Comparison of ENCODE assay signal across 8 mouse cellular contexts in the genomic region with DNA sequence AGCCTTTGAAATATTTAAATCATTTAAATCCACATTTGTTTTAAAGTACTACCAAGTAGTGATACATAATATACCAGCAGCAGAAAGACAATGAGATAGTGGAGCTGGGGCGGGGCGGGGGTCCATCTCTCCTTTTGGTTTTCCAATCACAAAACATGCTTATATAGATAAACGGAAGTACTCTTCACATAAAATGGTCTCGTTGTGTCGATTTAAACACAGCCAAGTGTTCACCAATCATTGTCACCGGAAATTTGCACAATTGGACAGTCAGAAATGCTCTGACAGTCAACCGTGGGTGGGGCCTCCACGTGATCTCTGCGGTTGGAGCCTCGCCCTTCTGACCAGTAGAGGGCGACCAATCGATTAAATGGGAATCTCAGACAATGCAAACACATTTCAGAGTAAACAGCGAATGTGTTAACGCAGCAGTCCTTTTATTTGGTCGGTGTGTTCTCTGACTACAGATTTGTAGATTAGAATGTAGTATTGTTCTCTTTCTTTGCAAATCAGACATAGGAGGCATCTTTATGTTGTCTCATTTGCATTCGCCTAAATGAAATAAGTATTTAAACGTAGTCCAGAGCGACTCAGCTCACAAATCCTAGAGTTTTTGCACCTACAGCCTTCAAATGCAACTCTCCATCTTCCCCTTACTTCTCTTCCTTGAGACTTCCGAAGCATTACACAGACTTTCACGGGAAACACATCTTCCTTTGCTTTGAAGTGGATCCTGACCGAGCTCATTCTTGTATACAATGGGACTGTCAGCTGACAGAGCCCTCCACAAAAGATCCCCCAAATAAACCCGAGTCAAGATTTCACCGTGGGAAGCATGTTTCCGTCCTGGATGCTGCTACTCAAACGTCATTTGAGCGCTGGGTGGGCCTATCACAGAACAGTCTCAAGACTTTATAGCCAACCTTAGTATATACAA. TPM values are rescaled to one million over a fixed set of nuclear protein-coding genes. Genes with fewer than 3 reads are reported as not detected.
A peak's percentile ranks its signal among the peaks of the same experiment; 100 is the strongest.
DNase-seq lines count a peak whose midpoint lies in the region; ATAC-seq and TF ChIP-seq lines count a peak whose summit lies in the region.

No protein-coding gene starts in this region.

- H3K9ac ChIP-seq in ES-E14 (ENCODE audit: insufficient read depth, low read depth, low read length, poor library complexity, severe bottlenecking): no peak overlapping the region
- H3K9ac ChIP-seq in forebrain, embryonic 15.5 days (replicated peaks): peak overlapping the region; percentile 69

- peak; percentile 69 for TF ChIP-seq CTCF in lung, adult 2 months (IDR thresholded peaks at IDR 0.05; ENCODE audit: insufficient read depth, low read length)

- peak; percentile 81 for ATAC-seq in forebrain, embryonic 15.5 days (replicated peaks)
- peak; percentile 80 for ATAC-seq in neutrophil, adult 5-6 weeks (ENCODE audit: extremely low read depth, insufficient number of reproducible peaks, low FRiP score, poor library complexity, severe bottlenecking)

- peaks cover 2 to 5% of the 10 kb centered on the region in 2 experiments; a peak in 2 of 4 replicates for H3K4me1 ChIP-seq in ES-E14 (ENCODE audit: control insufficient read depth in 2 of 2, insufficient read depth in 2 of 2, low read length in 2 of 2, poor library complexity in 1 of 2)
- peaks cover 35% of the 10 kb centered on the region for H3K4me1 ChIP-seq in forebrain, embryonic 15.5 days
- peaks cover 5% of the 10 kb centered on the region for H3K4me1 ChIP-seq in lung, adult 2 months (ENCODE audit: control insufficient read depth, insufficient read depth, low read length)

- intact Hi-C loops in heart, postnatal 25 days (cut with DNase I): loop anchor here (1.0 to 5.0 kb wide), 5 partner anchors 67 to 560 kb away; a partner anchor contains a TSS

- 7% methylated on average over 26 of the region's 26 CpGs for WGBS in forebrain, embryonic 15.5 days
- 13% methylated on average over 26 of the region's 26 CpGs for WGBS in lung, adult 2 months

- peak overlapping the region; percentile 56 to 67 for H3K4me3 ChIP-seq in ES-E14 (ENCODE audit: insufficient read depth in 1 of 2, low read depth in 1 of 2, low read length in 2 of 2, poor library complexity in 1 of 2, severe bottlenecking in 1 of 2)
- peak overlapping the region; percentile 46 for H3K4me3 ChIP-seq in forebrain, embryonic 15.5 days
- H3K4me3 ChIP-seq in lung, adult 2 months (replicated peaks; ENCODE audit: extremely low read depth, low read depth, low read length): peak overlapping the region; percentile 33

- DNase-seq in ES-E14 (ENCODE audit: low read depth, low spot score): peak; percentile 75
- DNase-seq in cerebellum, adult 11-12 months: peak; percentile 94
- peak; percentile 76 for DNase-seq in heart, postnatal 25 days (ENCODE audit: low spot score)
- DNase-seq in layer of hippocampus, adult 18-20 months (ENCODE audit: low spot score in 2 of 2): peak; percentile 91 to 97
- peak; percentile 73 for DNase-seq in lung, adult 2 months
- DNase-seq in thymus, adult 18-20 months: peak; percentile 75 to 85

- H3K27me3 ChIP-seq in forebrain, embryonic 15.5 days: no peaks in the 10 kb centered on the region; the same call in 1 of the 2 replicates

- no peak for TF ChIP-seq POLR2A in lung, adult 2 months (IDR thresholded peaks at IDR 0.05; ENCODE audit: borderline replicate concordance, extremely low read depth, low read depth, low read length)

- peak overlapping the region; percentile 69 for H3K4me2 ChIP-seq in forebrain, embryonic 15.5 days (replicated peaks)

- H3K36me3 ChIP-seq in ES-E14 (ENCODE audit: control insufficient read depth, insufficient read depth, low read length, poor library complexity, severe bottlenecking): no peaks in the 10 kb centered on the region
- no peaks in the 10 kb centered on the region for H3K36me3 ChIP-seq in forebrain, embryonic 15.5 days

- H3K27ac ChIP-seq in ES-E14 (ENCODE audit: insufficient read depth, low read depth, low read length, poor library complexity, severe bottlenecking): no peak overlapping the region
- peak overlapping the region; percentile 99 for H3K27ac ChIP-seq in forebrain, embryonic 15.5 days (replicated peaks)

- in situ Hi-C loops in ES-E14 (cut with MboI; ENCODE audit: low sequenced_read_pairs in 2 of 2, unreplicated experiment in 2 of 2): loop anchor here (5.0 to 10.0 kb wide), 2 partner anchors 350 to 353 kb away; no protein-coding TSS in a partner anchor

- no peaks in the 10 kb centered on the region for H3K9me3 ChIP-seq in ES-E14 (ENCODE audit: control insufficient read depth, insufficient read depth, low read depth, low read length)
- H3K9me3 ChIP-seq in forebrain, embryonic 15.5 days: no peaks in the 10 kb centered on the region

TF ChIP-seq in ES-E14, 5 proteins besides CTCF, POLR2A, EP300 and RAD21:
- TF ChIP-seq ZC3H11A (IDR thresholded peaks at IDR 0.05; ENCODE audit: borderline replicate concordance, low read depth, low read length) (0 out of 2 replicates have a peak, but pooled peaks have one; percentile 14), HCFC1 (IDR thresholded peaks at IDR 0.05; ENCODE audit: borderline replicate concordance, insufficient read depth, low read length) (no peak)

RNA-seq across cellular contexts. Expression of a gene that starts 8.3 kb away (rescaled TPM):
- 0.26 TPM in 1 of 2 replicates, not detected in the other for total RNA-seq in ES-E14 (2012; rRNA removed)
- 0.13 and 0.52 TPM in 2 replicates for polyA plus RNA-seq in forebrain, embryonic 15.5 days (2015; fragmentation: Nextera tagmentation; extraction: Ambion mirVana)
- not detected for total RNA-seq in heart, postnatal 25 days (2021)
- total RNA-seq in layer of hippocampus, adult 18-20 months (2021): under 1 TPM in 1 of 2 experiments, not detected in 1; 0.53 TPM
- 0.20 and 0.25 TPM in 2 replicates for polyA plus RNA-seq in lung, adult 2 months (2012; rRNA removed)
- not detected in 2 replicates for total RNA-seq in neutrophil, adult 5-6 weeks (2017)

RNA-seq across cellular contexts. Expression of a gene that starts 38.1 kb away (rescaled TPM):
- total RNA-seq in ES-E14 (2012; rRNA removed): 8.9 and 9.0 TPM in 2 replicates
- polyA plus RNA-seq in forebrain, embryonic 15.5 days (2015; fragmentation: Nextera tagmentation; extraction: Ambion mirVana): 10.2 and 11.1 TPM in 2 replicates
- 1 to 10 TPM in 1 of 2 experiments, under 1 TPM in 1; 0.91 to 1.2 TPM for total RNA-seq in heart, postnatal 25 days (2021)
- 1 to 10 TPM; 1.6 to 2.4 TPM for total RNA-seq in layer of hippocampus, adult 18-20 months (2021)
- 0.90 and 1.0 TPM in 2 replicates for polyA plus RNA-seq in lung, adult 2 months (2012; rRNA removed)
- 1.7 and 5.4 TPM in 2 replicates for total RNA-seq in neutrophil, adult 5-6 weeks (2017)

RNA-seq across cellular contexts. Expression of a gene that starts 38.2 kb away (rescaled TPM):
- total RNA-seq in ES-E14 (2012; rRNA removed): 2.4 and 5.0 TPM in 2 replicates
- polyA plus RNA-seq in forebrain, embryonic 15.5 days (2015; fragmentation: Nextera tagmentation; extraction: Ambion mirVana): 26.0 and 29.4 TPM in 2 replicates
- 1 to 10 TPM; 4.4 to 5.0 TPM for total RNA-seq in heart, postnatal 25 days (2021)
- total RNA-seq in layer of hippocampus, adult 18-20 months (2021): 10 to 100 TPM; 11.6 to 11.8 TPM
- polyA plus RNA-seq in lung, adult 2 months (2012; rRNA removed): 1.2 and 2.7 TPM in 2 replicates
- total RNA-seq in neutrophil, adult 5-6 weeks (2017): 0.47 TPM in 1 of 2 replicates, not detected in the other
